Mouse (Mus musculus): Measurements from ENCODE around the gene Muc3.
"Not testable (repeated sequence)": the region's sequence is repeated elsewhere in the genome, so short reads cannot be mapped to it uniquely, and the experiment has no call there.

The Muc3 gene

GRCm38 (mm10) chr5:137122686-137123193 is 26.4 kb downstream of the Muc3 start:
- DNase-seq (ENCODE audit: low spot score), result peak; percentile 89

DNA sequence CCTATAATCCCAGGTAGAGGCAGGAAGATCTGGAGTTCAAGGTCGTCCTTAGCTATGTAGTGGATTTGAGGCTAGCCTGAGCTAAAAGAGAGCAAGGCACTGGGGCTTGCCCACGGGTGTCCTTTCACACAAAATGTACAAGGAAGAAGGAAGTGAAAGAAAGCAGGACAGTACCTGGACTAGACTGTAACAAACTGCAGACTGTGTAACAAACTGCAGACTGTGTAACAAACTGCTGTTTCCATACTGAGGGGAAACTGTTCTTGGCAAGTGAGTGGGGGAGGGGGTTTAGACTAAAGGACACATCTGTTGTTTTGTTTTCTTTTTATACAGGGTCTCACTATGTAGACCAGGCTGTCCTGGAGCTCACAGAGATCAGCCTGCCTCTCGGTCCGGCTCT is 27.8 kb downstream of the Muc3 start:
- no peak for DNase-seq (ENCODE audit: low spot score)

DNA sequence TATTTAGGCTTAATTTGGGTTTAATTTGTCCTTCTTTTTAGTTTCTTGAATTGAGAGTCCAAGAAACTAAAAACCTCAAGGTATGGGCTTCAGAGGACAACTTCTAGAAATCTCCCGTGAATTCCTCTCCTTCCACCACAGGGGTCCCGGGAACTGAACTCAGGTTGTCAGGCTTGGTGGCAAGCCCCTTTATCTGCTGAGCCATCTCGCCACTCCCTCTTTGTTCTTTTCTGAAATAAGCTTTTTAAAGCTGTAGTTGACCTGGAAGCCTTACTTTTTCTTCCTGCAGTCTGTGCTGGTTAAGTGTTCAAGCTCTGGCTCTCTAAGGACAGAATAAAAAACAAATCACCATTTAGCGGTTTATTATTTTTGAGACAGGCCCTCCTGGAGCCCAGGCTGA is 30.2 kb downstream of the Muc3 start:
- no peak for DNase-seq (ENCODE audit: low spot score)

GRCm38 (mm10) chr5:137117994-137118393 is 31.1 kb downstream of the Muc3 start:
- not testable (repeated sequence) for DNase-seq (ENCODE audit: low spot score)

GRCm38 (mm10) chr5:137116987-137117386 is 32.1 kb downstream of the Muc3 start:
- no peak for DNase-seq (ENCODE audit: low spot score)

GRCm38 (mm10) chr5:137115866-137116847 is 33.0 kb downstream of the Muc3 start, which contains the start of gene Trim56:
Trim56 (minus strand) TSS chr5:137116209.
- peak; percentile 72 for DNase-seq (ENCODE audit: low spot score)

- no peak for DNase-seq (ENCODE audit: low spot score)
These were observed 34.1 kb downstream of the Muc3 start for GRCm38 (mm10) chr5:137114891-137115561.

DNA sequence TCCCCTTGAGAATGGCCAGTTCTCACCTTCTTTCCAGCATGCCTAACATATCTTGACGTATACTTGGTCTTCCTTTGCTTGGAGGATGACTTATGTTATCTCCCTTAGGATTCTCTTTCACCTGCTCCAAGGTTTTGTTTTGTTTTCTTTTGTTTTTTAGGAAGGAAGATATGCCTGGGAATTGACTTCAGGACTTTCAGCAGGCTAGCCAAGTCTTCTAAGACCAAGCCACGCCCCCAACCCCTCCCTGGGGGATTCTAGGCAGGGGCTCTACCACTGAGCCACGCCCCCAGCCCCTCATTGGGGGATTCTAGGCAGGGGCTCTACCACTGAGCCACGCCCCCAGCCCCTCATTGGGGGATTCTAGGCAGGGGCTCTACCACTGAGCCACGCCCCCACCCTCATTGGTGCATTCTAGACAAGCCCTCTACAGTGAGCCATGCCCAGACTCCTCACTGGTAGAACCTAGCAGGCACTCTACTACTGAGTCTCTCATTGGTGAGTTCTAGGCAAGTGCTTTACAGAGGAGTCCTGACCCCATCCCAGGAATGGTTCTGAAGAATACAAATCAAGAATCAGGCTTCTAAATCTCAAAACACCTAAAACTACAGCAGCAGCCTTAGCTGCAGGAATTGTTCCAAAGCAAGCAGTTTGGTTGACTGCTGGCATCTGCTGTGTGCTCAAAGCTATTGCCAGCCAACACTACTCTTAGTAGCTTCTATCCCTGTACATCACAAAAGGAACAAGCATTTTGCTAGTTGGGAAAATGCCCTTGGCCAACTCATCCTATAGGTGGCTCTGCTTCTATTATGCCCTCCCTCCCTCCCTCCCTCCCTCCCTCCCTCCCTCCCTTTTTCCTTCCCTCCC is 37.3 kb downstream of the Muc3 start:
- DNase-seq (ENCODE audit: low spot score), result no peak

DNA sequence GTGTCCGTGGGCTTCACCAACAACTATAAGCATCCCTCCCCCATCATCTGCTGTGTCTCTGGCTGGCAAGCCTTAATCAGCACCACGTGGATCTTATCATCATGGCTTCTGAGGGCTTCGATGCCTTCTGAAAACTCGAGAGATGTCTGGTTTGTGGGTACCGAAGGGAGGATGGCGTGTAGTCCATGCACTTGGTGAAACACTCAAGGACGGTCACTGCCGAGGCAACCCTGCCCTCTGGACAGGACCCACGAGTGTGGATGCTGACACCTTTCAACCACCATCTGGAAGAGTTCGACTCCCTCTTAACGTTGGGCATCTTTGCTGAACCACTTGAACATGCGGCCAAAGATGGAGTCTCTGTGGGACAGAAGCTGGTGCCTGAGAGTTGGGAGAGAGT is 38.3 kb downstream of the Muc3 start:
- no peak for DNase-seq (ENCODE audit: low spot score)

DNA sequence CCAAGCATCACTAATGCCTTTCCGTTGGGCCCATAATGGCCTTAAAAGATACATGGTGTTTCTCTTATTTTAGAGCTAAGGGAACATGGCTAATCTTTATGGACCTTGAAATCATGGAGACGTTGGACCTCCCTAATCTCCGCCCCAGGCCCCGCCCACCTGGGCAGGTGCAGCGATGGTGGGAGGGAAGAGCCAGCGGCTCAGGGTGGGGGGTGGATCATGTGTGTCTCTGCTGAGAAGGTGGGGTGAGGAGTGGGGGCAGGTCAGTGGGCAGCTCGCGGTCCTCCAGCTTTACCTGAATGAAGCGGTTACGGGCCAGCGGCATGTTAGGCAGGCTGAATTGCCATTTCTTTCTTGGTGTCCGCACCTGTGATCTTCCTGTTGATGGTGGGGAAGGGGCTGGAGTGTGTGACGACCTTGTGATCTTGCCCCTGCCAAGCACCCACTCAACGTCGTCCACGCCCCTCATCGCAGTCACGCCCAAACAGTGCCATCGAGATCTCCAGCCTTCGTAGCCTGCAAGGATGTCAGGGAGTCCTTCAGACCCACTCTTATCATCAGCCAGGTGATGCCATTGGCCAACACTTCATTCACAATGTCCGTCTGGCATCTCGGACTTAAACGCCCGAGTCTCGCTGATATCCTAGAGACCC is 39.1 kb downstream of the Muc3 start:
- no peak for DNase-seq (ENCODE audit: low spot score)

DNA sequence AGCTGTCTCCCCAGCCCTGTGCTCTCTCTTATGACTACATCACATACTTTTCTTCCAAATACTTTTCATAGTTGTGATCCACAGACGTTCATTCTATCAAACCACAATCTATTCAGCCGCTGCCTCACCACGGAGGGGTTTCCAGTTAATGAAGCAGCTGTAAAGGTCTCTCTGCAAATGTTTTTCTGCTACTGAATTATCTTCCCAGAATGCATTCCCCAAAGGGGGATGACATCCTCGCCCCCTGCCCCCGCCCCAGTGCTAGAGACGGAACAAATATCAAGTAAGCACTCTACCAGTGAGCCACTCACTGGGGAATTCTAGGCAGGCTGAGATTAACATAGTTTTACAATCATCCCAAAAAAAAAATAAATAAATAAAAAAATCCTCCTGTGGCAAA is 41.0 kb downstream of the Muc3 start:
- DNase-seq (ENCODE audit: low spot score), result no peak

DNA sequence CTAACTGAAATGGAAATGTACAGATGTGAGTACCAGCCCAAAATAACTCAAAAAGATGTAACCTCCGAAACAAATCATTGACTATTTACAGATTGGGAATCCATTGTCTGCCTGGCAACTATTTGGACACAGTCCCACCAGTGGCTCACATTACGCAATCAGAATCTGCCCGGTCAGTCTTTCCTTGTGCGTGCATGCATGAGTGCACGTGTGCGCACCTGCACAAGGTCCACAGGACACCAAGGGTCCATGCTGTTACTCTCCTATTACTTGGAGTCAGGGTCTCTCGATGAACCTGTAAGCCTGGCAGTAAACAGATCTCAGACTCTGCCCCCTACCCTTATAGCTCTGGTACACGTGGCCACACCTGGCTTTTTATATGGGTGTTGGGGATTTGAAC is 41.5 kb downstream of the Muc3 start:
- no peak for DNase-seq (ENCODE audit: low spot score)

DNA sequence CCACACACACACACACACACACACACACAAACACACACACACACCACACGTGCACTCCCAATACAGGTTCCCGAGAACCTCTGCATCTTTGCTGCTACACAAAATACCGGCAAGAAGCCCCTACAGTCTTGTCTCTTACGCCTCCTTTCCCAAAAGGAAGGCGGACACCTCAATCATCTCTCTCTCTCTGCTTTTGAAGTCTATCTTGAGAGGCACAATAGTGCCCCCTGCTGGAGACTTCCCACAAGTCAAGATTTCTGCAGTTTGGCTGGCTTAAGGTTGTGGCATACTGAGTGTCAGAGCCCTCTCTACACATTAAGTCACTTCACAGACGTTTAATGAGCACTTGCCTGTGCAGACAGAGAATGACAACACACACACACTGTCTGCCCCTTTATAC is 42.1 kb downstream of the Muc3 start:
- DNase-seq (ENCODE audit: low spot score), result peak; percentile 94

- no peak for DNase-seq (ENCODE audit: low spot score)
These were observed 42.7 kb downstream of the Muc3 start for GRCm38 (mm10) chr5:137106434-137106833.

GRCm38 (mm10) chr5:137103969-137104368 is 45.2 kb downstream of the Muc3 start:
- no peak for DNase-seq (ENCODE audit: low spot score)

DNA sequence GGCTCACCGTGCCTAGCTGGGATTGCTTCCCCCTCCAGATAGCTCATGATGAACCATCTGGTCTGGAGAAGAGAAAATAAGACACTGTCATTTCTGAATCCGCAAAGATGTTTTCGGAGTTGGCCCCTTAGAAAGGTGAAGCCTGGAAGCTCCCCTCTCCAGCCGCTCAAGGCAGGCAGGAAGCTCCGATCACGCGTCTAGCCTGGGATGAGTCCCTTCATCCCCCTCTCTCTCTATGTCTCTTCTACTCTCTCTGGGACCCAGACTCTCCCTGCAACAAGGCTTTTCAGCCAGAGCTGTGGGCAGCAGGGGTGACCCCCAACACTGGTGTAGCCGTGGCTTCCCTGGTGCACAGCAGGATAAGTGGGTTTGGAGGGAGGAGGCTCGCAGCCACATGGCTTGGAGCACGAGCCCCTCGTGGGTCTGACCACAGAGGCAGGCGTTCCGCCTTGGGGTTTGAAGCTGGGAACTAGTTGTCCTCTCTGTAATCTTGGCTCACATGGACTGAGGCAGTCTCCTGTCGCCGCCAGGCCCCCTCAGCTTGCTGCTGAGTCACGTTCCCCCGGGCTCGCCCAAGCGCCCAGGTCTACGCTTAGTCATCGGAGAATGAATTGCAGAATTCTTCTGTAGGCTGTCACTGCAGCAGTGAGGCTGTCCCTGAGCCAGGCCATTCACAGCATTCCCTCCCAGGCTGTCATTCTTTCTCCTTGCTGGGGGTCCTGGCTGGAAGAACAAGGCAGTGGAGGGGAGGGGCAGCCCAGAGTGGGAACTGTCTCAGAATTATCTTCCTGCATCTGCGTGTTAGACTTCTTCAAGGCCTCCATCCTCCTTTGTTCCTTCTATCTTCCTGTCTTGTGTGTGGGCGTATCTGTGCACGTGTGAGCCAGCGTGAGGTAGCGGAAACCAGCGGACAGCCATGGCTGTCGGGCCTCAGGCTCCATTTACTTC is 46.3 kb downstream of the Muc3 start:
- peak; percentile 18 for DNase-seq (ENCODE audit: low spot score)

DNA sequence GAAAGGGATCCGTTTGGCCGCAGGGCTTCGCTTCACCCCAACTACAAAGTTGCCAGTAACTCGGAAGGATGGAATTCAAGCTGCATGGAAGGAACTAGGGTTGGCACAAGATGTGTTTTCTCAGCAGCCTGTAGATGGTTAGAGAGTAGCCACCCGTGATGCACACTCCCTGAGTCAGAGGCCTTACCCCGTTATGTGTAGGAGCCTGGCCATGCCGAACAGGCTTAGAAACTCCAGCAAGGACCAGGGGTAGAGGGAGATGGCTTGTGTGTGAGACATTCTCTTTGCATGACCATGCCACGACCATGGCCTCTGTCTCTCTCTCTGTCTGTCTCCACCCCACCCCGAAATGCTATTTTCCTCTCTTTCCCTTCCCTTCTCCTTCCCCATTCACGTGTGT is 47.0 kb downstream of the Muc3 start:
- no peak for DNase-seq (ENCODE audit: low spot score)

- no peak for DNase-seq (ENCODE audit: low spot score)
These were observed 48.5 kb downstream of the Muc3 start for GRCm38 (mm10) chr5:137100660-137101059.

GRCm38 (mm10) chr5:137098418-137098817 is 50.7 kb downstream of the Muc3 start:
- no peak for DNase-seq (ENCODE audit: low spot score)

- DNase-seq (ENCODE audit: low spot score), result no peak
These were observed 53.1 kb downstream of the Muc3 start for GRCm38 (mm10) chr5:137096037-137096436.
